Mouse (Mus musculus): ENCODE results near the gene Adamts8. TPM values are rescaled to one million over a fixed set of nuclear protein-coding genes. Genes with fewer than 3 reads are reported as not detected.

Adamts8 gene
- polyA plus RNA-seq, 1 experiment from 2014 or later = 11.2 TPM

- Histone ChIP-seq H3K27me3 (peaks cover 29% of the 10 kb centered on the region), H3K36me3 (no peaks in the 10 kb centered on the region), H3K4me1 (replicated peaks) (peaks cover 34% of the 10 kb centered on the region), H3K27ac (peak within 1 kb of the TSS; percentile 53), H3K4me3 (peak within 1 kb of the TSS; percentile 68), H3K9ac (peak within 1 kb of the TSS; percentile 70), H3K4me2 (peak within 1 kb of the TSS; percentile 98), H3K9me3 (replicated peaks) (no peaks in the 10 kb centered on the region)
- peak; percentile 81 for ATAC-seq (replicated peaks; ENCODE audit: insufficient number of reproducible peaks, insufficient read depth, low FRiP score, low read depth)
- under 1% methylated on average over 47 of the region's 47 CpGs for WGBS
These were observed 20.0 kb upstream of the Adamts8 start, which contains the start of gene Adamts15 for GRCm38 (mm10) chr9:30922197-30922894. Gene Adamts15 (minus strand): TSS chr9:30922452.

GRCm38 (mm10) chr9:30928759-30929158 is 13.6 kb upstream of the Adamts8 start:
- Histone ChIP-seq H3K4me3 (no peak overlapping the region), H3K4me2 (no peak overlapping the region), H3K4me1 (replicated peaks) (no peaks in the 10 kb centered on the region), H3K27ac (no peak overlapping the region), H3K27me3 (peaks cover 2% of the 10 kb centered on the region; the same call in 1 of the 2 replicates), H3K9me3 (replicated peaks) (no peaks in the 10 kb centered on the region), H3K9ac (no peak overlapping the region), H3K36me3 (no peaks in the 10 kb centered on the region)
- no peak for ATAC-seq (replicated peaks; ENCODE audit: insufficient number of reproducible peaks, insufficient read depth, low FRiP score, low read depth)
- WGBS = 94% methylated on average over 2 of the region's 2 CpGs

GRCm38 (mm10) chr9:30932346-30932745 is 10.0 kb upstream of the Adamts8 start:
- ATAC-seq (replicated peaks; ENCODE audit: insufficient number of reproducible peaks, insufficient read depth, low FRiP score, low read depth) = no peak

GRCm38 (mm10) chr9:30934827-30935226 is 7.5 kb upstream of the Adamts8 start:
- Histone ChIP-seq H3K4me1 (replicated peaks) (0 out of 2 replicates have a peak, but pooled peaks cover 2% of the 10 kb centered on the region), H3K27me3 (peaks cover 10% of the 10 kb centered on the region; the same call in 1 of the 2 replicates)
- WGBS = 55% methylated on average over 6 of the region's 6 CpGs

More at GRCm38 (mm10) chr9:30932346-30932745, 10.0 kb upstream of the Adamts8 start:
- WGBS = 65% methylated on average over 4 of the region's 4 CpGs
- Histone ChIP-seq H3K4me1 (replicated peaks) (0 out of 2 replicates have a peak, but pooled peaks cover 2% of the 10 kb centered on the region), H3K27me3 (0 out of 2 replicates have a peak, but pooled peaks cover 2% of the 10 kb centered on the region), H3K27ac (no peak overlapping the region), H3K9ac (no peak overlapping the region), H3K9me3 (replicated peaks) (no peaks in the 10 kb centered on the region), H3K4me3 (no peak overlapping the region), H3K36me3 (no peaks in the 10 kb centered on the region), H3K4me2 (no peak overlapping the region)

GRCm38 (mm10) chr9:30936674-30937438 is 5.5 kb upstream of the Adamts8 start:
- H3K4me3 ChIP-seq = no peak overlapping the region
- WGBS = 32% methylated on average over 9 of the region's 9 CpGs
- no peak; the same call in 1 of the 2 replicates for ATAC-seq (replicated peaks; ENCODE audit: insufficient number of reproducible peaks, insufficient read depth, low FRiP score, low read depth)

More at GRCm38 (mm10) chr9:30934827-30935226, 7.5 kb upstream of the Adamts8 start:
- H3K9ac ChIP-seq = no peak overlapping the region
- no peak for ATAC-seq (replicated peaks; ENCODE audit: insufficient number of reproducible peaks, insufficient read depth, low FRiP score, low read depth)
- no peaks in the 10 kb centered on the region for H3K36me3 ChIP-seq
- no peak overlapping the region for H3K4me2 ChIP-seq
- no peak overlapping the region for H3K4me3 ChIP-seq
- no peak overlapping the region for H3K27ac ChIP-seq
- no peaks in the 10 kb centered on the region for H3K9me3 ChIP-seq (replicated peaks)

GRCm38 (mm10) chr9:30940328-30940727 is 2.0 kb upstream of the Adamts8 start:
- Histone ChIP-seq H3K36me3 (no peaks in the 10 kb centered on the region), H3K27ac (no peak overlapping the region), H3K4me3 (no peak overlapping the region), H3K4me2 (no peak overlapping the region), H3K27me3 (peaks cover 52% of the 10 kb centered on the region), H3K9ac (no peak overlapping the region), H3K4me1 (replicated peaks) (peaks cover 26% of the 10 kb centered on the region), H3K9me3 (replicated peaks) (no peaks in the 10 kb centered on the region)
- WGBS = 6% methylated on average over 6 of the region's 6 CpGs
- no peak for ATAC-seq (replicated peaks; ENCODE audit: insufficient number of reproducible peaks, insufficient read depth, low FRiP score, low read depth)

More at GRCm38 (mm10) chr9:30936674-30937438, 5.5 kb upstream of the Adamts8 start:
- Histone ChIP-seq H3K9me3 (replicated peaks) (no peaks in the 10 kb centered on the region), H3K27ac (no peak overlapping the region), H3K4me2 (peak overlapping the region; percentile 49), H3K36me3 (no peaks in the 10 kb centered on the region), H3K27me3 (peaks cover 23% of the 10 kb centered on the region), H3K4me1 (replicated peaks) (0 out of 2 replicates have a peak, but pooled peaks cover 2% of the 10 kb centered on the region), H3K9ac (no peak overlapping the region)

GRCm38 (mm10) chr9:30943341-30943740 is 979 bp downstream of the Adamts8 start:
- H3K4me2 ChIP-seq = peak overlapping the region; percentile 100
- H3K4me3 ChIP-seq = peak overlapping the region; percentile 66
- H3K4me1 ChIP-seq (replicated peaks) = peaks cover 27% of the 10 kb centered on the region
- no peaks in the 10 kb centered on the region for H3K9me3 ChIP-seq (replicated peaks)
- no peak overlapping the region for H3K27ac ChIP-seq
- no peak for ATAC-seq (replicated peaks; ENCODE audit: insufficient number of reproducible peaks, insufficient read depth, low FRiP score, low read depth)
- H3K27me3 ChIP-seq = peaks cover 55% of the 10 kb centered on the region
- peak overlapping the region; percentile 54 for H3K9ac ChIP-seq
- H3K36me3 ChIP-seq = no peaks in the 10 kb centered on the region
- WGBS = 2% methylated on average over 14 of the region's 14 CpGs

- Histone ChIP-seq H3K27ac (no peak overlapping the region), H3K27me3 (peaks cover 47% of the 10 kb centered on the region), H3K4me1 (replicated peaks) (peaks cover 27% of the 10 kb centered on the region), H3K9me3 (replicated peaks) (no peaks in the 10 kb centered on the region), H3K9ac (0 out of 2 replicates have a peak overlapping the region, but pooled peaks have one; percentile 54), H3K4me3 (peak overlapping the region; percentile 66), H3K4me2 (peak overlapping the region; percentile 100), H3K36me3 (no peaks in the 10 kb centered on the region)
- 28% methylated on average over 1 of the region's 1 CpGs for WGBS
- no peak for ATAC-seq (replicated peaks; ENCODE audit: insufficient number of reproducible peaks, insufficient read depth, low FRiP score, low read depth)
These were observed 1.9 kb downstream of the Adamts8 start for GRCm38 (mm10) chr9:30944234-30944633.

GRCm38 (mm10) chr9:30945276-30945675 is 2.9 kb downstream of the Adamts8 start:
- H3K4me2 ChIP-seq = no peak overlapping the region
- H3K27me3 ChIP-seq = peaks cover 47% of the 10 kb centered on the region

GRCm38 (mm10) chr9:30949422-30949821 is 7.1 kb downstream of the Adamts8 start:
- WGBS = 73% methylated on average over 3 of the region's 3 CpGs
- Histone ChIP-seq H3K4me2 (no peak overlapping the region), H3K4me3 (no peak overlapping the region), H3K27me3 (peaks cover 12% of the 10 kb centered on the region), H3K9me3 (replicated peaks) (no peaks in the 10 kb centered on the region), H3K27ac (no peak overlapping the region), H3K9ac (no peak overlapping the region), H3K36me3 (no peaks in the 10 kb centered on the region), H3K4me1 (replicated peaks) (peaks cover 26% of the 10 kb centered on the region)
- ATAC-seq (replicated peaks; ENCODE audit: insufficient number of reproducible peaks, insufficient read depth, low FRiP score, low read depth) = no peak

More at GRCm38 (mm10) chr9:30945276-30945675, 2.9 kb downstream of the Adamts8 start:
- H3K27ac ChIP-seq = no peak overlapping the region
- 66% methylated on average over 1 of the region's 1 CpGs for WGBS
- no peak overlapping the region for H3K9ac ChIP-seq
- peaks cover 32% of the 10 kb centered on the region for H3K4me1 ChIP-seq (replicated peaks)
- H3K4me3 ChIP-seq = no peak overlapping the region
- no peaks in the 10 kb centered on the region for H3K36me3 ChIP-seq
- no peaks in the 10 kb centered on the region for H3K9me3 ChIP-seq (replicated peaks)
- no peak for ATAC-seq (replicated peaks; ENCODE audit: insufficient number of reproducible peaks, insufficient read depth, low FRiP score, low read depth)

GRCm38 (mm10) chr9:30949971-30950370 is 7.6 kb downstream of the Adamts8 start:
- no peaks in the 10 kb centered on the region for H3K36me3 ChIP-seq
- H3K4me2 ChIP-seq = no peak overlapping the region
- ATAC-seq (replicated peaks; ENCODE audit: insufficient number of reproducible peaks, insufficient read depth, low FRiP score, low read depth) = no peak
- WGBS = 64% methylated on average over 4 of the region's 4 CpGs
- H3K4me3 ChIP-seq = no peak overlapping the region
- no peak overlapping the region for H3K9ac ChIP-seq
- peaks cover 7% of the 10 kb centered on the region; the same call in 1 of the 2 replicates for H3K27me3 ChIP-seq
- peaks cover 22% of the 10 kb centered on the region for H3K4me1 ChIP-seq (replicated peaks)
- H3K27ac ChIP-seq = no peak overlapping the region
- H3K9me3 ChIP-seq (replicated peaks) = no peaks in the 10 kb centered on the region

Data from heart, embryonic 15.5 days (tissue).